Mouse (Mus musculus): ENCODE results near the gene Trim63. TPM values are rescaled to one million over a fixed set of nuclear protein-coding genes. Genes with fewer than 3 reads are reported as not detected.

Gene Trim63
- polyA plus RNA-seq, 1 experiment = 0.19 TPM

- H3K36me3 ChIP-seq (ENCODE audit: control insufficient read depth, insufficient read depth) = no peaks in the 10 kb centered on the region
- no peaks in the 10 kb centered on the region for H3K27me3 ChIP-seq (ENCODE audit: control insufficient read depth, insufficient read depth, insufficient read length)
- H3ac ChIP-seq (ENCODE audit: control insufficient read depth, insufficient read length, low read depth) = no peak overlapping the region
- H3K4me3 ChIP-seq (ENCODE audit: insufficient read depth, poor library complexity, severe bottlenecking) = no peak overlapping the region
- no peak for TF ChIP-seq USF1 (IDR thresholded peaks at IDR 0.05; ENCODE audit: low read depth)
- no peak for TF ChIP-seq CTCF (IDR thresholded peaks at IDR 0.05; ENCODE audit: control insufficient read depth, insufficient read depth, insufficient read length)
- TF ChIP-seq MYOG (IDR thresholded peaks at IDR 0.05; ENCODE audit: control insufficient read depth, extremely low read depth, insufficient read length) = no peak
- H3K79me2 ChIP-seq (ENCODE audit: control insufficient read depth, insufficient read depth) = no peaks in the 10 kb centered on the region
- H3K79me3 ChIP-seq (ENCODE audit: low read depth) = no peaks in the 10 kb centered on the region
Measured at GRCm38 (mm10) chr4:134378089-134378615, 63.2 kb downstream of the Trim63 start.

Other genes starting within 250 kb of the Trim63 start
- gene Cd52, start 220.0 kb upstream of the Trim63 start, polyA plus RNA-seq (2012; fragmentation: generic; extraction: Trizol) = not detected
- 0.80 TPM for gene Ubxn11, start 212.6 kb upstream of the Trim63 start, polyA plus RNA-seq (2012; fragmentation: generic; extraction: Trizol)
- gene Sh3bgrl3, start 186.3 kb upstream of the Trim63 start, polyA plus RNA-seq (2012; fragmentation: generic; extraction: Trizol) = 375 TPM
- 11.2 TPM for gene Cep85, start 128.0 kb upstream of the Trim63 start, polyA plus RNA-seq (2012; fragmentation: generic; extraction: Trizol)
- gene Gm7534, start 112.1 kb upstream of the Trim63 start, polyA plus RNA-seq (2012; fragmentation: generic; extraction: Trizol) = not detected
- gene Catsper4, start 87.7 kb upstream of the Trim63 start, polyA plus RNA-seq (2012; fragmentation: generic; extraction: Trizol) = not detected
- gene Cnksr1, start 76.7 kb upstream of the Trim63 start, polyA plus RNA-seq (2012; fragmentation: generic; extraction: Trizol) = 0.02 TPM
- gene E130218I03Rik, start 71.5 kb upstream of the Trim63 start, polyA plus RNA-seq (2012; fragmentation: generic; extraction: Trizol) = 0.36 TPM
- gene Zfp593, start 69.5 kb upstream of the Trim63 start, polyA plus RNA-seq (2012; fragmentation: generic; extraction: Trizol) = 20.4 TPM
- gene Gm30191, start 68.2 kb upstream of the Trim63 start, polyA plus RNA-seq (2012; fragmentation: generic; extraction: Trizol) = not detected
- not detected for gene Grrp1, start 61.0 kb upstream of the Trim63 start, polyA plus RNA-seq (2012; fragmentation: generic; extraction: Trizol)
- gene Pdik1l, start 27.2 kb upstream of the Trim63 start, polyA plus RNA-seq (2012; fragmentation: generic; extraction: Trizol) = 2.7 TPM
- gene Slc30a2, start 28.1 kb downstream of the Trim63 start, polyA plus RNA-seq (2012; fragmentation: generic; extraction: Trizol) = not detected
- gene Extl1, start 68.7 kb downstream of the Trim63 start, polyA plus RNA-seq (2012; fragmentation: generic; extraction: Trizol) = 0.13 TPM
- 9.0 TPM for gene Pafah2, start 81.2 kb downstream of the Trim63 start, polyA plus RNA-seq (2012; fragmentation: generic; extraction: Trizol)
- 349 TPM for gene Stmn1, start 153.2 kb downstream of the Trim63 start, polyA plus RNA-seq (2012; fragmentation: generic; extraction: Trizol)
- gene Paqr7, start 181.6 kb downstream of the Trim63 start, polyA plus RNA-seq (2012; fragmentation: generic; extraction: Trizol) = 5.1 TPM
- gene Aunip, start 195.9 kb downstream of the Trim63 start, polyA plus RNA-seq (2012; fragmentation: generic; extraction: Trizol) = 14.9 TPM
- 66.6 TPM for gene Mtfr1l, start 220.3 kb downstream of the Trim63 start, polyA plus RNA-seq (2012; fragmentation: generic; extraction: Trizol)
- gene Selenon, start 237.0 kb downstream of the Trim63 start, polyA plus RNA-seq (2012; fragmentation: generic; extraction: Trizol) = 46.4 TPM